Mouse (Mus musculus): ENCODE results near the gene Sept8. TPM values are rescaled to one million over a fixed set of nuclear protein-coding genes. Genes with fewer than 3 reads are reported as not detected.
A peak's percentile ranks its signal among the peaks of the same experiment; 100 is the strongest.

The Sept8 gene
- total and polyA plus RNA-seq, 3 experiments: 24.8 to 28.2 (median 25.7) TPM

DNA sequence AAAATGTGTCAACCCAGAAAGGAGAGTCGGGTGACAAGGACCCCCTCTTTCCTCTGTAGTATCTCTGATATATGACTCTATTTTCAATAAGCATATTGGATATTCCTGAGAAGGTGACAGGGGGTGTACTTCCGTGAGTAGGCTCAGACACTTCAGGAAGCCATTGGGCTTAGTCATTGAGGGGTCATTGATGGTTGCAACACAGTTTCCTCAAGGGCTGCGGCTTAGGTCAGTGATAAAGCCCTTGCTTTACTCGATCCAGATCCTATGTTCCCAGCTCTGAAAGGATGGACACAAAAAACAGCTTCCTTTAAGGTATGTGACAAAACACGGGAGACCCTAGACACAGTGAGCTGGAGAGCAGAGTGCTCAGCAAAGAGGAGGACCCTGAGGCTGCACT is 15.3 kb upstream of the Sept8 start:
- H3K79me2 ChIP-seq (replicated peaks; ENCODE audit: control insufficient read depth, insufficient read depth, low read length): no peaks in the 10 kb centered on the region
- H3K27me3 ChIP-seq (ENCODE audit: control insufficient read depth, insufficient read depth, low read length): no peaks in the 10 kb centered on the region
- TF ChIP-seq CTCF (IDR thresholded peaks at IDR 0.05): no peak
- no peak for TF ChIP-seq EP300 (IDR thresholded peaks at IDR 0.05; ENCODE audit: insufficient read depth, low read depth, low read length)
- TF ChIP-seq POLR2A (IDR thresholded peaks at IDR 0.05; ENCODE audit: insufficient read depth, low read depth, low read length): no peak
- H3K27ac ChIP-seq: no peak overlapping the region
- intact Hi-C loops (cut with DNase I): no loop called here
- H3K4me1 ChIP-seq (ENCODE audit: control insufficient read depth, insufficient read depth, low read length): peaks cover 9% of the 10 kb centered on the region
- DNase-seq: no peak
- no peaks in the 10 kb centered on the region for H3K36me3 ChIP-seq (ENCODE audit: control insufficient read depth, insufficient read depth, low read length)
- no peak overlapping the region for H3K9ac ChIP-seq (ENCODE audit: low read depth, low read length)
- no peak overlapping the region for H3K4me3 ChIP-seq
- 66% methylated on average over 5 of the region's 5 CpGs for WGBS

GRCm38 (mm10) chr11:53504376-53504775 is 14.7 kb upstream of the Sept8 start:
- H3K79me2 ChIP-seq (replicated peaks; ENCODE audit: control insufficient read depth, insufficient read depth, low read length): no peaks in the 10 kb centered on the region
- intact Hi-C loops (cut with DNase I): no loop called here
- H3K27me3 ChIP-seq (ENCODE audit: control insufficient read depth, insufficient read depth, low read length): no peaks in the 10 kb centered on the region
- peaks cover 9% of the 10 kb centered on the region for H3K4me1 ChIP-seq (ENCODE audit: control insufficient read depth, insufficient read depth, low read length)
- no peak overlapping the region for H3K27ac ChIP-seq
- DNase-seq: no peak
- no peaks in the 10 kb centered on the region for H3K36me3 ChIP-seq (ENCODE audit: control insufficient read depth, insufficient read depth, low read length)
- no peak overlapping the region for H3K4me3 ChIP-seq
- TF ChIP-seq CTCF (IDR thresholded peaks at IDR 0.05) (no peak), POLR2A (IDR thresholded peaks at IDR 0.05; ENCODE audit: insufficient read depth, low read depth, low read length) (no peak), EP300 (IDR thresholded peaks at IDR 0.05; ENCODE audit: insufficient read depth, low read depth, low read length) (no peak)
- WGBS: 96% methylated on average over 8 of the region's 8 CpGs
- H3K9ac ChIP-seq (ENCODE audit: low read depth, low read length): no peak overlapping the region

- H3K27me3 ChIP-seq (ENCODE audit: control insufficient read depth, insufficient read depth, low read length): no peaks in the 10 kb centered on the region
- TF ChIP-seq POLR2A (IDR thresholded peaks at IDR 0.05; ENCODE audit: insufficient read depth, low read depth, low read length): no peak
- TF ChIP-seq CTCF (IDR thresholded peaks at IDR 0.05): no peak
- TF ChIP-seq EP300 (IDR thresholded peaks at IDR 0.05; ENCODE audit: insufficient read depth, low read depth, low read length): no peak
- H3K4me3 ChIP-seq: no peak overlapping the region
- H3K9ac ChIP-seq (ENCODE audit: low read depth, low read length): no peak overlapping the region
- peaks cover 15% of the 10 kb centered on the region for H3K4me1 ChIP-seq (ENCODE audit: control insufficient read depth, insufficient read depth, low read length)
- H3K79me2 ChIP-seq (replicated peaks; ENCODE audit: control insufficient read depth, insufficient read depth, low read length): no peaks in the 10 kb centered on the region
- 75% methylated on average over 5 of the region's 5 CpGs for WGBS
- no peak overlapping the region for H3K27ac ChIP-seq
- H3K36me3 ChIP-seq (ENCODE audit: control insufficient read depth, insufficient read depth, low read length): no peaks in the 10 kb centered on the region
- no peak for DNase-seq
- intact Hi-C loops (cut with DNase I): no loop called here
These were observed 13.9 kb upstream of the Sept8 start for GRCm38 (mm10) chr11:53505026-53505663.

- Histone ChIP-seq H3K9ac (ENCODE audit: low read depth, low read length) (no peak overlapping the region), H3K79me2 (replicated peaks; ENCODE audit: control insufficient read depth, insufficient read depth, low read length) (no peaks in the 10 kb centered on the region), H3K4me3 (no peak overlapping the region), H3K36me3 (ENCODE audit: control insufficient read depth, insufficient read depth, low read length) (no peaks in the 10 kb centered on the region), H3K27me3 (ENCODE audit: control insufficient read depth, insufficient read depth, low read length) (no peaks in the 10 kb centered on the region), H3K4me1 (ENCODE audit: control insufficient read depth, insufficient read depth, low read length) (peaks cover 15% of the 10 kb centered on the region), H3K27ac (peak overlapping the region; percentile 79)
- 67% methylated on average over 9 of the region's 9 CpGs for WGBS
- DNase-seq: peak in 1 of 2 experiments; percentile 53
- intact Hi-C loops (cut with DNase I): no loop called here
- TF ChIP-seq EP300 (IDR thresholded peaks at IDR 0.05; ENCODE audit: insufficient read depth, low read depth, low read length): no peak
- no peak for TF ChIP-seq CTCF (IDR thresholded peaks at IDR 0.05)
- no peak for TF ChIP-seq POLR2A (IDR thresholded peaks at IDR 0.05; ENCODE audit: insufficient read depth, low read depth, low read length)
These were observed 11.8 kb upstream of the Sept8 start for GRCm38 (mm10) chr11:53507098-53507805.

DNA sequence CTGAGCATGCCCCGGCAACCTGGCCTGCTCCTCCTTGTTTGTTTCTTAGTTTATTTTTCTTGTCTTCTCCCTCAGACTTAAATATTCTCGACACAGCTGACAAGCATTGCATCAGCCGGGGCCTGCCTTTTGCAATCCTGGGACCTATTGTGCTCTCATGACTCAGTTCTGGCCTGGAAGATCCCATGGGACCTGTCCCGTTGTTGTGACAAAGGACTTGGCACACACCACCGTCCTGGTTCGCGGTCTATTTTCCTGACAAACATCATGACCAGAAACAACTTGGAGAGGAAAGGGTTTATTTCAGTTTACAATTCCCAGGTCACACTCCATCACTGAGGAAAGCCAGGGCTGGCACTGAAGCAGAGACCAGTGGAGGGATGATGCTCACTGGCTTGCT is 10.9 kb upstream of the Sept8 start:
- 27% methylated on average over 7 of the region's 7 CpGs for WGBS
- DNase-seq: peak; percentile 73 to 86
- no peaks in the 10 kb centered on the region for H3K36me3 ChIP-seq (ENCODE audit: control insufficient read depth, insufficient read depth, low read length)
- H3K4me1 ChIP-seq (ENCODE audit: control insufficient read depth, insufficient read depth, low read length): peaks cover 15% of the 10 kb centered on the region
- TF ChIP-seq POLR2A (IDR thresholded peaks at IDR 0.05; ENCODE audit: insufficient read depth, low read depth, low read length) (no peak), CTCF (IDR thresholded peaks at IDR 0.05) (no peak), EP300 (IDR thresholded peaks at IDR 0.05; ENCODE audit: insufficient read depth, low read depth, low read length) (peak; percentile 87)
- no peaks in the 10 kb centered on the region for H3K27me3 ChIP-seq (ENCODE audit: control insufficient read depth, insufficient read depth, low read length)
- H3K9ac ChIP-seq (ENCODE audit: low read depth, low read length): no peak overlapping the region
- H3K27ac ChIP-seq: peak overlapping the region; percentile 79
- intact Hi-C loops (cut with DNase I): no loop called here
- no peaks in the 10 kb centered on the region for H3K79me2 ChIP-seq (replicated peaks; ENCODE audit: control insufficient read depth, insufficient read depth, low read length)
- H3K4me3 ChIP-seq: no peak overlapping the region

GRCm38 (mm10) chr11:53508591-53508990 is 10.5 kb upstream of the Sept8 start:
- no peak for TF ChIP-seq POLR2A (IDR thresholded peaks at IDR 0.05; ENCODE audit: insufficient read depth, low read depth, low read length)
- WGBS: 41% methylated on average over 3 of the region's 3 CpGs
- intact Hi-C loops (cut with DNase I): no loop called here
- Histone ChIP-seq H3K4me3 (no peak overlapping the region), H3K36me3 (ENCODE audit: control insufficient read depth, insufficient read depth, low read length) (no peaks in the 10 kb centered on the region), H3K4me1 (ENCODE audit: control insufficient read depth, insufficient read depth, low read length) (peaks cover 15% of the 10 kb centered on the region), H3K9ac (ENCODE audit: low read depth, low read length) (no peak overlapping the region), H3K79me2 (replicated peaks; ENCODE audit: control insufficient read depth, insufficient read depth, low read length) (no peaks in the 10 kb centered on the region), H3K27me3 (ENCODE audit: control insufficient read depth, insufficient read depth, low read length) (no peaks in the 10 kb centered on the region), H3K27ac (peak overlapping the region; percentile 79)
- DNase-seq: peak in 1 of 2 experiments; percentile 46
